Mouse (Mus musculus) CH12.LX (cell line): ENCODE measurements around the gene Tada2b. TPM values are rescaled to one million over a fixed set of nuclear protein-coding genes. Genes with fewer than 3 reads are reported as not detected.

Experiments
- DNase-seq: peaks from one replicate; pipeline ENCODE4 v3.0.0-alpha.2; 2013; ENCODE audit errors: extremely low read depth
- H3K27ac ChIP-seq: 2 replicates; pipeline ENCODE4 v1.5.1; 2012; ENCODE audit warnings: low read depth, mild to moderate bottlenecking, control low read depth, moderate library complexity; ENCODE audit not compliant: insufficient read depth
- H3K27me3 ChIP-seq: replicated peaks from 2 replicates; pipeline ENCODE3; 2012; ENCODE audit warnings: inconsistent platforms
- H3K36me3 ChIP-seq, 2 experiments: replicated peaks in 1 of 2; 2 replicates each; pipeline versions ENCODE3 to v1.6.1; 2012; ENCODE audit warnings: inconsistent platforms in 1 of 2, low read length in 1 of 2, mild to moderate bottlenecking in 1 of 2, mixed read lengths in 1 of 2, moderate library complexity in 1 of 2; ENCODE audit not compliant: control insufficient read depth in 1 of 2, insufficient read depth in 1 of 2
- H3K4me1 ChIP-seq, 2 experiments: 2 replicates each; pipeline ENCODE4 v1.6.1; 2012; ENCODE audit warnings: inconsistent platforms in 1 of 2, moderate library complexity in 1 of 2; ENCODE audit not compliant: insufficient read depth in 2 of 2, control insufficient read depth in 1 of 2
- H3K4me2 ChIP-seq: 2 replicates; pipeline ENCODE4 v1.6.1; 2012; ENCODE audit warnings: low read depth, mild to moderate bottlenecking, control low read depth; ENCODE audit not compliant: poor library complexity, insufficient read depth, severe bottlenecking
- H3K4me3 ChIP-seq, 3 experiments: fragments of 150-350 bp in 1 of 3; sonication (generic) in 1 of 3; replicated peaks in 1 of 3; 2 replicates each; pipeline versions ENCODE3 to v1.5.1; 2011 to 2012; ENCODE audit warnings: low read depth in 2 of 3, low read length in 2 of 3, mild to moderate bottlenecking in 2 of 3, moderate library complexity in 2 of 3, control low read depth in 1 of 3, improper control_type of control experiment in 1 of 3, inconsistent platforms in 1 of 3, mixed read lengths in 1 of 3; ENCODE audit not compliant: poor library complexity in 1 of 3
- H3K79me2 ChIP-seq: replicated peaks from 2 replicates; pipeline ENCODE4 v1.6.1; 2012; ENCODE audit warnings: mild to moderate bottlenecking, moderate library complexity; ENCODE audit not compliant: control insufficient read depth, poor library complexity, insufficient read depth, severe bottlenecking; ENCODE audit errors: extremely low read depth
- H3K9ac ChIP-seq: 2 replicates; pipeline ENCODE4 v1.6.1; 2012; ENCODE audit warnings: low read depth, mild to moderate bottlenecking, control low read depth, moderate library complexity; ENCODE audit not compliant: insufficient read depth
- H3K9me3 ChIP-seq: replicated peaks from 2 replicates; pipeline ENCODE3; 2012; ENCODE audit warnings: low read length, inconsistent platforms, mixed read lengths
- BHLHE40 ChIP-seq: IDR thresholded peaks from 2 replicates; pipeline ENCODE4 v1.6.1; 2011; ENCODE audit warnings: mild to moderate bottlenecking, low read depth, low read length, improper control_type of control experiment
- CHD1 ChIP-seq: IDR thresholded peaks from 2 replicates; pipeline ENCODE4 v1.6.1; 2012; ENCODE audit warnings: low read depth, low read length, improper control_type of control experiment, inconsistent platforms
- CHD2 ChIP-seq: IDR thresholded peaks from 2 replicates; pipeline ENCODE4 v1.6.1; 2011; ENCODE audit warnings: low read length, improper control_type of control experiment
- CTCF ChIP-seq, 2 experiments: IDR thresholded peaks in 1 of 2; conservative IDR thresholded peaks in 1 of 2; 2 replicates each; pipeline ENCODE4 v1.5.1; 2011 to 2012; ENCODE audit warnings: low read depth in 2 of 2, low read length in 2 of 2, improper control_type of control experiment in 1 of 2, inconsistent platforms in 1 of 2, mild to moderate bottlenecking in 1 of 2, moderate library complexity in 1 of 2
- ELF1 ChIP-seq: IDR thresholded peaks from 2 replicates; pipeline ENCODE4 v1.6.1; 2014; ENCODE audit warnings: low read depth, mild to moderate bottlenecking, inconsistent platforms, low read length, improper control_type of control experiment
- EP300 ChIP-seq: IDR thresholded peaks from 2 replicates; pipeline ENCODE4 v1.6.1; 2011; ENCODE audit warnings: low read length, improper control_type of control experiment
- ETS1 ChIP-seq: conservative IDR thresholded peaks from 2 replicates; pipeline ENCODE4 v1.6.1; 2012; ENCODE audit warnings: low read depth, mild to moderate bottlenecking, inconsistent platforms, low read length, improper control_type of control experiment, moderate library complexity
- GABPA ChIP-seq: IDR thresholded peaks from 2 replicates; pipeline ENCODE4 v1.6.1; 2012; ENCODE audit warnings: low read depth, low read length, improper control_type of control experiment, inconsistent platforms; ENCODE audit not compliant: insufficient replicate concordance
- IRF4 ChIP-seq: IDR thresholded peaks from 2 replicates; pipeline ENCODE4 v1.6.1; 2014; ENCODE audit warnings: low read depth, mild to moderate bottlenecking, inconsistent platforms, low read length, improper control_type of control experiment
- KAT2A ChIP-seq: IDR thresholded peaks from 2 replicates; pipeline ENCODE4 v1.6.1; 2012; ENCODE audit warnings: low read length, improper control_type of control experiment, inconsistent platforms; ENCODE audit not compliant: insufficient replicate concordance
- MAX ChIP-seq: IDR thresholded peaks from 2 replicates; pipeline ENCODE4 v1.6.1; 2011; ENCODE audit warnings: low read length, improper control_type of control experiment
- MAZ ChIP-seq: IDR thresholded peaks from 2 replicates; pipeline ENCODE4 v1.6.1; 2012; ENCODE audit warnings: low read depth, mild to moderate bottlenecking, inconsistent platforms, low read length, improper control_type of control experiment, moderate library complexity
- MEF2A ChIP-seq: IDR thresholded peaks from 2 replicates; pipeline ENCODE4 v1.6.1; 2014; ENCODE audit warnings: low read depth, mild to moderate bottlenecking, inconsistent platforms, low read length, improper control_type of control experiment, borderline replicate concordance
- RAD21 ChIP-seq: IDR thresholded peaks from 2 replicates; pipeline ENCODE4 v1.6.1; 2011; ENCODE audit warnings: low read depth, mild to moderate bottlenecking, low read length, improper control_type of control experiment, moderate library complexity
- RCOR1 ChIP-seq: conservative IDR thresholded peaks from 2 replicates; pipeline ENCODE4 v1.6.1; 2012; ENCODE audit warnings: low read depth, mild to moderate bottlenecking, inconsistent platforms, low read length, improper control_type of control experiment
- SIN3A ChIP-seq: IDR thresholded peaks from 2 replicates; pipeline ENCODE4 v1.6.1; 2012; ENCODE audit warnings: low read length, improper control_type of control experiment, inconsistent platforms
- SMC3 ChIP-seq: IDR thresholded peaks from 2 replicates; pipeline ENCODE4 v1.6.1; 2011; ENCODE audit warnings: low read depth, low read length, improper control_type of control experiment
- UBTF ChIP-seq: IDR thresholded peaks from 2 replicates; pipeline ENCODE4 v1.6.1; 2012; ENCODE audit warnings: low read depth, mild to moderate bottlenecking, inconsistent platforms, low read length, improper control_type of control experiment, moderate library complexity
- ZC3H11A ChIP-seq: IDR thresholded peaks from 2 replicates; pipeline ENCODE4 v1.6.1; 2012; ENCODE audit warnings: low read depth, mild to moderate bottlenecking, inconsistent platforms, low read length, improper control_type of control experiment
- ZMIZ1 ChIP-seq: IDR thresholded peaks from 2 replicates; pipeline ENCODE4 v1.6.1; 2012; ENCODE audit warnings: low read depth, mild to moderate bottlenecking, inconsistent platforms, low read length, improper control_type of control experiment
- ZNF384 ChIP-seq: IDR thresholded peaks from 2 replicates; pipeline ENCODE4 v1.6.1; 2012; ENCODE audit warnings: low read depth, low read length, improper control_type of control experiment, inconsistent platforms
- dilution Hi-C: fragments of 300-500 bp; cut with MboI; formaldehyde crosslinking; loops from 2 replicates; pipeline ENCODE4 v1.14.3; 2020; ENCODE audit warnings: low sequenced_read_pairs; ENCODE audit not compliant: extremely low pct_unique_long_range_greater_than_20kb, extremely low pct_ligation_motif_present
- in situ Hi-C: fragments of 300-500 bp; cut with MboI; formaldehyde crosslinking; loops from 3 replicates; pipeline ENCODE4 v1.14.3; 2019; ENCODE audit warnings: low sequenced_read_pairs, low pct_ligation_motif_present, low pct_unique_long_range_greater_than_20kb, mixed read lengths
- polyA plus RNA-seq: library from polyadenylated mRNA; unstranded; fragments of >175 nt; gene quantifications from 2 replicates; pipeline ENCODE4 v1.2.1, GENCODE M21; 2012; ENCODE audit warnings: low read depth; ENCODE audit not compliant: insufficient read length
- total RNA-seq, 2 experiments: library from RNA; depleted of rRNA; stranded (reverse); fragments of 300-350 nt in 1 of 2; fragments of >200 nt in 1 of 2; gene quantifications; 2 replicates each; pipeline ENCODE4 v1.2.3; 2012 to 2014

Gene Tada2b
- total and polyA plus RNA-seq, 3 experiments = 3.0 to 12.5 (median 4.8) TPM

DNA sequence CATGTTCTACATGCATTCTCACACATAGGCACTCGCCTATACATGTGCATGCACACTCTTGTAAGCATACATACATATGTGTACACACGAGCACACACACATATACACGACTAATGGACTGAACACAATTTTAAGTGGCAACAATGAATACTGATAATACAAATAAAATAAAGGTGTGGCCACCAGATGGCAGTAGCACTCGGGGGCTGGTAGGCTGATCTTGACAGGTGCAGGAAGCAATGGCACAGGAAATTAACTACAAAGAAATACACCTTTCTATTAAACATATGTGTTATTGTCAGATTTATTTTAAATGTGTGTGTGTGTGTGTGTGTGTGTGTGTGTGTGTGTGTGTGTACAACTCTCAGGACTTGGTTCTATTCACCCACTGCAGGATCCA lies 25.2 kb downstream of the Tada2b start:
- in situ Hi-C loops = no loop called here
- peaks cover 5 to 14% of the 10 kb centered on the region in 2 experiments; a peak in 3 of 4 replicates for H3K4me1 ChIP-seq
- H3K9me3 ChIP-seq = no peaks in the 10 kb centered on the region

DNA sequence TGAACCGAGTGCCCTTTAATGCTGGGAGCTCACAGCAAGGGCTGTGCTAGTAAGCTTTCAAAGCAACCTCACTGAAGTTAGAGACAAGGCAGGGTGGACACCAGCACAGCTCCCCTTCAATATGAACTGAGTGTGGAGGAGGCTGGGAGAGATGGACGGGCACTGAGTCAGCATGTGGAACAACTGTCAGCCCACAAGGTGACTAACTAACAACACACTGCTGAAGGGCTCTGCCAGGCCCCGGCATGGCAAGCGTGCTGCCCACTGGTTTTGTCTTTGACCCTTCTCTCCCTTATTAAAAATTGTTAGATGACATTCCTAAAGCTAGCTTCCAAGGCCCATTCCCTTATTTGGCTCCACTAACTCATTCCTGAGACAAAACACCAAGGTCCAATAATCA lies 26.4 kb downstream of the Tada2b start:
- no peak for DNase-seq
- no peaks in the 10 kb centered on the region for H3K36me3 ChIP-seq
- peaks cover 2% of the 10 kb centered on the region in 2 experiments; a peak in 2 of 4 replicates for H3K4me1 ChIP-seq
- peaks cover 33% of the 10 kb centered on the region for H3K27me3 ChIP-seq
- H3K4me3 ChIP-seq = no peak overlapping the region
- no peak overlapping the region for H3K9ac ChIP-seq
- dilution Hi-C loops = no loop called here
- H3K79me2 ChIP-seq = no peaks in the 10 kb centered on the region
- H3K27ac ChIP-seq = no peak overlapping the region
- TF ChIP-seq KAT2A (no peak), ZMIZ1 (no peak), RCOR1 (no peak), SIN3A (no peak), ETS1 (no peak), IRF4 (no peak), ELF1 (no peak)
- no peaks in the 10 kb centered on the region for H3K9me3 ChIP-seq
- in situ Hi-C loops = no loop called here
- no peak overlapping the region for H3K4me2 ChIP-seq

More for the DNA sequence above, 25.2 kb downstream of the Tada2b start:
- DNase-seq = peak; percentile 42
- H3K4me2 ChIP-seq = no peak overlapping the region
- no peaks in the 10 kb centered on the region for H3K36me3 ChIP-seq
- no peak overlapping the region for H3K4me3 ChIP-seq
- no peak overlapping the region for H3K27ac ChIP-seq
- dilution Hi-C loops = no loop called here
- H3K27me3 ChIP-seq = peaks cover 25% of the 10 kb centered on the region
- H3K9ac ChIP-seq = no peak overlapping the region
- H3K79me2 ChIP-seq = no peaks in the 10 kb centered on the region
- TF ChIP-seq RAD21 (peak; percentile 67), SMC3 (peak; percentile 72), MAZ (peak; percentile 29; the same call in 1 of the 2 replicates), ZNF384 (no peak), GABPA (no peak), RCOR1 (no peak), CTCF (conservative IDR thresholded peaks at IDR 0.05 in 1 of 2, IDR thresholded peaks at IDR 0.05 in 1 of 2; ENCODE audit: low read depth in 2 of 2, low read length in 2 of 2) (peak; percentile 64 to 80)

- Histone ChIP-seq H3K27me3 (peaks cover 64% of the 10 kb centered on the region), H3K9ac (no peak overlapping the region), H3K9me3 (peaks cover 1% of the 10 kb centered on the region), H3K4me1 (peaks cover 4 to 11% of the 10 kb centered on the region in 2 experiments; a peak in 2 of 4 replicates), H3K79me2 (no peaks in the 10 kb centered on the region), H3K27ac (no peak overlapping the region), H3K36me3 (no peaks in the 10 kb centered on the region), H3K4me2 (no peak overlapping the region), H3K4me3 (no peak overlapping the region)
- dilution Hi-C loops (no loop called here), in situ Hi-C loops (no loop called here)
- TF ChIP-seq ELF1 (no peak), MAX (no peak), ZC3H11A (no peak), MAZ (no peak), CHD2 (no peak), ETS1 (no peak), EP300 (no peak), ZNF384 (no peak), MEF2A (no peak), CHD1 (no peak), BHLHE40 (no peak), UBTF (no peak)
- no peak for DNase-seq
These were observed 31.3 kb downstream of the Tada2b start for GRCm38 (mm10) chr5:36452821-36453220.
